Mouse (Mus musculus) monocyte, adult 5-6 weeks (primary cell): ENCODE results near the gene Tex35. TPM values are rescaled to one million over a fixed set of nuclear protein-coding genes. Genes with fewer than 3 reads are reported as not detected.

Experiments used
- ATAC-seq: fragments of 153-309, 156-312 bp; replicated peaks from 2 replicates; pipeline ENCODE4 v1.8.0; 2017; ENCODE audit warnings: mild to moderate bottlenecking; ENCODE audit not compliant: low TSS enrichment, insufficient number of reproducible peaks, severe bottlenecking, poor library complexity, low FRiP score
- total RNA-seq: library from RNA; stranded (forward); fragments of 200-1000, 200-491, 200-594 nt; gene quantifications from 3 replicates; pipeline ENCODE4 v1.2.3, GENCODE M21; 2017

Tex35 gene
- total RNA-seq, 1 experiment from 2014 or later, result not detected

GRCm38 (mm10) chr1:157061800-157062444, 46.6 kb downstream of the Tex35 start:
- no peak for ATAC-seq

- no peak for ATAC-seq
Measured at GRCm38 (mm10) chr1:157061170-157061569, 47.3 kb downstream of the Tex35 start.

- no peak for ATAC-seq
Measured at GRCm38 (mm10) chr1:157060441-157061135, 47.9 kb downstream of the Tex35 start.

- ATAC-seq, result no peak
Measured at GRCm38 (mm10) chr1:157055901-157056300, 52.6 kb downstream of the Tex35 start.

- no peak for ATAC-seq
Measured at GRCm38 (mm10) chr1:157055288-157055831, 53.1 kb downstream of the Tex35 start.

GRCm38 (mm10) chr1:157054659-157055058, 53.8 kb downstream of the Tex35 start:
- no peak for ATAC-seq

GRCm38 (mm10) chr1:157049886-157050285, 58.6 kb downstream of the Tex35 start:
- no peak for ATAC-seq

Other genes with a start within 250 kb of the Tex35 start
- gene Ralgps2, start 169.1 kb downstream of the Tex35 start, total RNA-seq, result 60.9 to 69.7 TPM (median 65.5 TPM) in 3 replicates